Mouse (Mus musculus): ENCODE results near the gene Fstl1.

DNA sequence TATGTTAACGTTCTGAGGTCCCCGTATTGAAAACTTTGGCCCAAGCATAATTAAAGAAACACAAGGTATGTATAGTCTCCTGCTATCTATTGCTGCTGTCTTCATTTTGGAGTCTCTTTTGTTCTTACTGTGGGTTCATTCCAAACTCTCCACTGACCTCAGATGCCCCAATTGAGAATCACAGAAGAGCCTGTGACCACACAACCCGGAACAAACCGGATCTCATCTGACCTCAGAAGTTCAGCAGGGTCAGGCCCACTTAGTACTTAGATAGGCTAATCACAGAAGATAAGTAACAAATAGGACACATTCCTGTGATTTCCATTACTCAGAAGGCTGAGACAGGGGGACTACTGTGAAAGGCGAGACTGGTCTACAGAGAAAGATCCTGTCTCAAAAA is 77.9 kb downstream of the Fstl1 start:
- TF ChIP-seq CTCF (IDR thresholded peaks at IDR 0.05; ENCODE audit: borderline replicate concordance, extremely low read depth, insufficient read depth, insufficient read length) (no peak), POLR2A (IDR thresholded peaks at IDR 0.05; ENCODE audit: borderline replicate concordance, extremely low read depth, insufficient read depth, insufficient read length, poor library complexity, severe bottlenecking) (no peak)

Data from brain, embryonic 14.5 days (tissue).